Mouse (Mus musculus) stomach, embryonic 14.5 days (tissue): Measurements from ENCODE around the gene Ell2. TPM values are rescaled to one million over a fixed set of nuclear protein-coding genes. Genes with fewer than 3 reads are reported as not detected.
"Not testable (repeated sequence)": the region's sequence is repeated elsewhere in the genome, so short reads cannot be mapped to it uniquely, and the experiment has no call there.

Experiments used
- ATAC-seq: fragments of 200-750 bp; cut with Nextera tagmentation; 2 replicates; pipeline ENCODE4 v1.8.0; 2017; ENCODE audit warnings: low read depth, moderate TSS enrichment; ENCODE audit not compliant: insufficient number of reproducible peaks, insufficient read depth, low FRiP score
- H3K27ac ChIP-seq: fragments of 300-500 bp; sonication (generic); 2 replicates; pipeline ENCODE4 v1.5.1; 2014; ENCODE audit warnings: mild to moderate bottlenecking, low read length, moderate library complexity, mixed read lengths
- H3K27me3 ChIP-seq: fragments of 300-500 bp; sonication (generic); 2 replicates; pipeline ENCODE4 v1.6.1; 2014; ENCODE audit warnings: low read length, control low read depth, mixed read lengths; ENCODE audit not compliant: control insufficient read depth, insufficient read depth
- H3K36me3 ChIP-seq: fragments of 300-500 bp; sonication (generic); 2 replicates; pipeline ENCODE4 v1.6.1; 2014; ENCODE audit warnings: mild to moderate bottlenecking, control low read depth, low read length, moderate library complexity, mixed read lengths; ENCODE audit not compliant: control insufficient read depth, insufficient read depth
- H3K4me1 ChIP-seq: fragments of 300-500 bp; sonication (generic); 2 replicates; pipeline ENCODE4 v1.6.1; 2014; ENCODE audit warnings: low read length, control low read depth, mixed read lengths; ENCODE audit not compliant: control insufficient read depth, insufficient read depth
- H3K4me2 ChIP-seq: fragments of 300-500 bp; sonication (generic); replicated peaks from 2 replicates; pipeline ENCODE4 v1.6.1; 2014; ENCODE audit warnings: low read depth, low read length, control low read depth
- H3K4me3 ChIP-seq: fragments of 300-500 bp; sonication (generic); 2 replicates; pipeline ENCODE4 v1.5.1; 2014; ENCODE audit warnings: low read depth, low read length, control low read depth
- H3K9ac ChIP-seq: fragments of 300-500 bp; sonication (generic); replicated peaks from 2 replicates; pipeline ENCODE4 v1.6.1; 2014; ENCODE audit warnings: low read depth, mild to moderate bottlenecking, control low read depth, low read length, moderate library complexity, mixed read lengths
- H3K9me3 ChIP-seq: fragments of 300-500 bp; sonication (generic); 2 replicates; pipeline ENCODE4 v1.6.1; 2016; ENCODE audit warnings: low read depth, low read length, control low read depth; ENCODE audit not compliant: control insufficient read depth
- WGBS: fragments of 180-500 bp; shearing (Covaris S2); extraction: QIAGEN DNeasy Blood & Tissue Kit; methylation state at CpG from one replicate; pipeline ENCODE4 v1.1.7; 2014; 5-methylcytosine and 5-hydroxymethylcytosine counted together
- polyA plus RNA-seq: library from polyadenylated mRNA; unstranded; fragments of >200 nt; fragmentation: Nextera tagmentation; extraction: Ambion mirVana; gene quantifications from 2 replicates; pipeline ENCODE4 v1.2.1, GENCODE M21; 2014

Ell2 gene
- polyA plus RNA-seq, 1 experiment from 2014 or later: 11.2 TPM

DNA sequence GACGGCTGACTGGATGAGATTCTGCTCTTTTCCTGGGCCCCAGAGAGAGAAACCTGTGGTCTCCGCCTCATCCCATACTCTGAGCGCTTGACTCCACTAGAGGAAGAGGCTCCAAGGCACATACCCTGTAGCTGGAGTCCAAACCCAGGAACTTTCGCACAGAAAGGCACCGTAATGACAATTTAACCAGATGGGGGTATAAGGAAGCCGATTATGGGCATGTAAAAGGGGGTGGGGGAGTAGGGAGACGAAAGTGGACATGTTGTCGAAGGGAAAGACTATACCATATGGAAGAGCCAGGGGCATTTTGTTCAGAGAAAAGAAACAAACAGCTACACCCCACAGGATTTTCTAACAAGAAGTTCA lies 2.1 kb downstream of the Ell2 start:
- WGBS: 12% methylated on average over 8 of the region's 8 CpGs
- H3K27ac ChIP-seq: peak overlapping the region; percentile 15; the same call in 1 of the 2 replicates
- ATAC-seq: no peak

DNA sequence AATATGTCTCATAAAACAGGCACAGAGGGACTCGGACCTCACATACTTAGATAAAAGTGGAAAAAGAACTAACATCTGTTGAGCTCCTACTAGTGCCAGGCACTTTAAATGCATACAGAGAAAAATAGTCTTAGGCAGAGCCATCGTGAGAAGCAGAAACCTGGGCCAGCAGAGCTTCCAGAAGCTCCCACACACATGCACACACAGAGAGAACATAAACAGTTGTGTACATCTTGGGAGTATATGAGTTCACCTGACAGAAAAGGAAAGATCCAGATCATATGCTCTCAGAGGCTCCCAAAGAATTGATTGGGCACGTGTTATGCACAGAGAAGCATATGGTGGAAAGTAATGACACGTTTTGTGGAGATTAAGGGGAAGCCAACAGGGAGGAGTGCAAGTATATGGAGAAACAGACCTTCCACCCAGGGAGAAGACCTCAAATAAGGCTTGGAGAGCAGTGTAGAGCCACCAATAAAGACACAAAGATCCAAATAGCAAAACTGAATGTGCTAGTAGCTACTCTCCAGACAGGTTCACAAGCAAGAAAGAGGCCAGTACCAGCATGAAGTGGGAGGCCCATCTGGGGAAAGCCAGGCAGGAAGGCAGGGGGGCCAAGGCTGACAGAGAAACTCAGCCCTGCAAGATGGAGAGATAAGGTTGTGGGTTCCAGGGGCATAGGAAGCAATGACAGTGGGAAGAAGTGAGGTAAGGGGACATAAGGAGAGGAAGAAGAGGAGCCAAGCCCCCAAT lies 2.6 kb downstream of the Ell2 start:
- no peak overlapping the region for H3K9ac ChIP-seq
- H3K27ac ChIP-seq: no peak overlapping the region
- no peak for ATAC-seq

More for the DNA sequence above, 2.1 kb downstream of the Ell2 start:
- peak overlapping the region; percentile 65 for H3K9ac ChIP-seq
- peak overlapping the region; percentile 67 for H3K4me3 ChIP-seq
- no peaks in the 10 kb centered on the region for H3K36me3 ChIP-seq
- H3K4me2 ChIP-seq: peak overlapping the region; percentile 62
- no peaks in the 10 kb centered on the region for H3K9me3 ChIP-seq
- no peaks in the 10 kb centered on the region for H3K27me3 ChIP-seq
- 0 out of 2 replicates have a peak, but pooled peaks cover 6% of the 10 kb centered on the region for H3K4me1 ChIP-seq

DNA sequence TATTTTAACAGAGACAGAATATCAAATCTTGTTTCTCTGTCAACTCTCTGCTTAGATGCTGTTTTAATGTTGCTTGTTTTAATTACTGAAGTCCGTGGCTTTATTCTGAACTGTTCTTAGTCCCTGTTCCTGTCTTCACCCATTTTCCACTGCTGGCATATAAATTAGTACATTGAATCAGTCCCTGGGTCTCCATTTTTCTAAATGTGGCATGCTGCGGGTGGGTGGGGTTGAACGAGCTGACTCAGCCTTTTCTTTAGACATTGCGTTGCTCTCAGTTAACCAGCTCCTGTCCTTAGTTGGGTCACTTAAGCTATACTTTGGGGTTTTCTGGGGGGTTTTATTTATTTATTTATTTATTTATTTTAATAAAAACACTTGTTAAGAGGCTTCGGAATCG lies 3.6 kb downstream of the Ell2 start:
- 0 out of 2 replicates have a peak, but pooled peaks cover 6% of the 10 kb centered on the region for H3K4me1 ChIP-seq
- no peak overlapping the region for H3K9ac ChIP-seq
- no peak for ATAC-seq
- 0 out of 2 replicates have a peak overlapping the region, but pooled peaks have one; percentile 5 for H3K4me3 ChIP-seq
- no peaks in the 10 kb centered on the region for H3K36me3 ChIP-seq
- H3K4me2 ChIP-seq: no peak overlapping the region
- H3K27me3 ChIP-seq: no peaks in the 10 kb centered on the region
- H3K27ac ChIP-seq: no peak overlapping the region
- no peaks in the 10 kb centered on the region for H3K9me3 ChIP-seq
- WGBS: 66% methylated on average over 6 of the region's 6 CpGs

More for the DNA sequence above, 2.6 kb downstream of the Ell2 start:
- H3K36me3 ChIP-seq: no peaks in the 10 kb centered on the region
- WGBS: 40% methylated on average over 4 of the region's 4 CpGs
- H3K27me3 ChIP-seq: no peaks in the 10 kb centered on the region
- H3K9me3 ChIP-seq: no peaks in the 10 kb centered on the region
- peak overlapping the region; percentile 67 for H3K4me3 ChIP-seq
- H3K4me1 ChIP-seq: 0 out of 2 replicates have a peak, but pooled peaks cover 6% of the 10 kb centered on the region
- peak overlapping the region; percentile 62 for H3K4me2 ChIP-seq

DNA sequence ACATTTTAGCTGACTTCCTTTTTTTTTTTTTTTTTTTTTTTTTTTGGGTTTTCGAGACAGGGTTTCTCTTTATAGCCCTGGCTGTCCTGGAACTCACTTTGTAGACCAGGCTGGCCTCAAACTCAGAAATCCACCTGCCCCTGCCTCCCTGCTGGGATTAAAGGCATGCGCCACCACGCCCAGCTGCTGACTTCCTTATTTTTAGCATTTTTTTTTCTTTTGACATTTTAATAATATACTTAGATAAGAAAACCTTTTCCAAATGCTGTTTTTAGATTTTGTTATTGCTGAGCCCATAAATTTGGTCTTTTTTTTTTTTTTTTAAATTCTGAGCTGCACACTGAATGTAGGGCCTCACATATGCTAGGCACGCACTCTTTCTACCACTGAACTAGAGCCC lies 5.0 kb downstream of the Ell2 start:
- H3K27me3 ChIP-seq, H3K4me3 ChIP-seq, H3K36me3 ChIP-seq, H3K9me3 ChIP-seq, H3K27ac ChIP-seq, H3K4me2 ChIP-seq, H3K4me1 ChIP-seq, H3K9ac ChIP-seq, ATAC-seq: not testable (repeated sequence)
- 92% methylated on average over 3 of the region's 4 CpGs for WGBS

DNA sequence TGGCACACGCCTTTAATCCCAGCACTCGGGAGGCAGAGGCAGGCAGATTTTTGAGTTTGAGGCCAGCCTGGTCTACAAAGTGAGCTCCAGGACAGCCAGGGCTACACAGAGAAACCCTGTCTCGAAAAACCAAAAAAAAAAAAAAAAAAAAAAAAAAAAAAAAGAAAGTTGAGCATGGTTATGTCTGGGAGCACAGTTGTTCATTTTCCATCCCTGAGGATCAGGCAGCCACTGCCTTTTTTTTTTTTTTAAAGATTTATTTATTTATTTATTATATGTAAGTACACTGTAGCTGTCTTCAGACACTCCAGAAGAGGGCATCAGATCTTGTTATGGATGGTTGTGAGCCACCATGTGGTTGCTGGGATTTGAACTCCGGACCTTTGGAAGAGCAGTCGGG lies 6.0 kb downstream of the Ell2 start:
- not testable (repeated sequence) for H3K4me3 ChIP-seq, H3K9me3 ChIP-seq, H3K9ac ChIP-seq, H3K27me3 ChIP-seq, H3K27ac ChIP-seq, H3K4me1 ChIP-seq, ATAC-seq, H3K36me3 ChIP-seq, H3K4me2 ChIP-seq
- 90% methylated on average over 4 of the region's 5 CpGs for WGBS

DNA sequence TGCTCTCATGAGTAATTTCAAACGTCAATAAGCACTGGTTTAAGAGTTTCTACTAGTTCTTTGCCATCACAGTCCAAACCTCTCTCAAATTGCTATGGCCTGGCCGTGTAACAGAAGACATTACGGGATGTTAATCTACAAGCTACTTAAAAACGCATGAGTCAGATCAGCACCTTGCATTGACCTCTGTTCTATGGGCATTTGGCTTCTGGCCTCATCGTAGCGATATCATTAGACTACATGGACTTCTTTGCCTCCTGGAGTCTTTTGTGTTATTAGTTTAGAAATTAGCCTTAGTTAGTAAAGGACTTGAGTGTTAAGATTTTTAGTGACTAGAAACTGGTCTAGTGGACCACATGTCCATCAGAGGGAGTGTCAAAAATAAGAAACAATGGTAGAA lies 7.8 kb downstream of the Ell2 start:
- no peaks in the 10 kb centered on the region for H3K27me3 ChIP-seq
- ATAC-seq: no peak
- H3K9me3 ChIP-seq: no peaks in the 10 kb centered on the region
- no peak overlapping the region for H3K27ac ChIP-seq
- WGBS: 84% methylated on average over 6 of the region's 6 CpGs
- no peak overlapping the region for H3K4me2 ChIP-seq
- 0 out of 2 replicates have a peak, but pooled peaks cover under 1% of the 10 kb centered on the region for H3K4me1 ChIP-seq
- H3K36me3 ChIP-seq: no peaks in the 10 kb centered on the region
- H3K4me3 ChIP-seq: no peak overlapping the region
- no peak overlapping the region for H3K9ac ChIP-seq

DNA sequence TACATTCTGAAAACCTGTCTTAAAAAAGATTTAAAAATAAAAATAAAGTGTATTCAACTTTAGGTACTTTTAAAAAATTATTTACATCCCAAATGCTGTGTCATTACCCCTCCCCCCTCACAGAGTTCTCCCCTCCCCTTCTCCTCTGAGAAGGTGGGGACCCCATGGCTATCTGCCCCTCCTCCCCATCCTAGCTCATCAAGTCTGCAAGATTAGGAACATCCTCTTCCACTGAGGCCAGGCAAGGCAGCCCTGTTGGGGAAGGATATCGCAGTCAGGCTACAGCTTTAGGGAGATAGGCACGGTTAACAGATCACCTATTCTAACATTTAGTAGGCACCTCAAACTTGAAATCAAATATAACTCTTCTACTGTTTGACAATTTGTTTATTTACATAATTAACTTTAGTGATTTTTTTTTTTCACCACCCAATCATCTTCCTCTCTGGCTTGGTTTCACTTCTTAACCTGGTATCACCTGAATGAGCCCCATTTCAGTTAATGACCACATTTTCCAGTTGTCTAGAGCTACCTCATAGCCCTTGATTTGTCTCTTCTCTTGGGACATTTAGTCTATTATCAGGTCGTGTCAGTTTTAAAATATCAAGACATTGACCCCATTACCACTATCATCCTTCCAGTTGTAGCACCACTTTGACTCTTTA lies 11.2 kb downstream of the Ell2 start:
- Histone ChIP-seq H3K9me3 (no peaks in the 10 kb centered on the region), H3K27ac (no peak overlapping the region), H3K4me2 (no peak overlapping the region), H3K9ac (no peak overlapping the region), H3K4me1 (no peaks in the 10 kb centered on the region), H3K27me3 (no peaks in the 10 kb centered on the region), H3K36me3 (no peaks in the 10 kb centered on the region), H3K4me3 (no peak overlapping the region)
- no peak; the same call in 1 of the 2 replicates for ATAC-seq
- 70% methylated on average over 3 of the region's 3 CpGs for WGBS

DNA sequence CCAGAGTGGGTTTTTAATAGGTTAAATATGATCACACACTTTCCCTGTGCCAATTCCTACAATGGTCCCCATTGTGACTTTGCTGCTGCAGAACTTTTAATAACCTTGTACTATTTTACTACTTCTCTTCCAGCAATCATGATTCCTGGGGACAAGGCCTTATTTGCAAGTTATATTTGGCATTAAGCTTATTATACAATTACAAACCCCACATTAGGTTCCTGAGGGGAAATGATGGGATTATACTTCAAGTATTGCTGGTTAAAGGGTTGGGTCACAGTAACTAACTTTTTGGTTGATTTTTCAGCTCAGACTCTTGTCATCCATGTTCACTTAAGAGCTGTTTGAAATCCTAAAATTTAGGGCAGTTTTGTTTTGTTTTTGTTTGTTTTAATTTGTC lies 11.8 kb downstream of the Ell2 start:
- Histone ChIP-seq H3K4me2 (no peak overlapping the region), H3K36me3 (no peaks in the 10 kb centered on the region), H3K9me3 (no peaks in the 10 kb centered on the region), H3K4me1 (no peaks in the 10 kb centered on the region), H3K27ac (no peak overlapping the region), H3K9ac (no peak overlapping the region), H3K27me3 (no peaks in the 10 kb centered on the region), H3K4me3 (no peak overlapping the region)
- ATAC-seq: no peak
